Mouse (Mus musculus): ENCODE results near the gene Gm12695. TPM values are rescaled to one million over a fixed set of nuclear protein-coding genes. Genes with fewer than 3 reads are reported as not detected.

Gm12695 gene
- polyA plus RNA-seq, 1 experiment = not detected

- TF ChIP-seq CTCF (IDR thresholded peaks at IDR 0.05; ENCODE audit: extremely low read depth, insufficient read depth, low read length) (peak; percentile 60), POLR2A (IDR thresholded peaks at IDR 0.05; ENCODE audit: extremely low read depth, insufficient read depth, low read length) (no peak)
- peak overlapping the region; percentile 65; the same call in 1 of the 2 replicates for H3K27ac ChIP-seq (ENCODE audit: insufficient read depth, low read length)
- no peak overlapping the region for H3K4me3 ChIP-seq (ENCODE audit: insufficient read depth, low read length)
- H3K4me1 ChIP-seq (ENCODE audit: control insufficient read depth, insufficient read depth, low read length) = no peaks in the 10 kb centered on the region; the same call in 1 of the 2 replicates
These were observed 79.6 kb downstream of the Gm12695 start for GRCm38 (mm10) chr4:96705281-96705951.

GRCm38 (mm10) chr4:96698218-96698561 is 86.8 kb downstream of the Gm12695 start:
- H3K4me3 ChIP-seq (ENCODE audit: insufficient read depth, low read length) = no peak overlapping the region
- TF ChIP-seq CTCF (IDR thresholded peaks at IDR 0.05; ENCODE audit: extremely low read depth, insufficient read depth, low read length) (no peak), POLR2A (IDR thresholded peaks at IDR 0.05; ENCODE audit: extremely low read depth, insufficient read depth, low read length) (no peak)
- H3K4me1 ChIP-seq (ENCODE audit: control insufficient read depth, insufficient read depth, low read length) = peaks cover 3% of the 10 kb centered on the region; the same call in 1 of the 2 replicates
- no peak overlapping the region for H3K27ac ChIP-seq (ENCODE audit: insufficient read depth, low read length)

GRCm38 (mm10) chr4:96697511-96698217 is 87.3 kb downstream of the Gm12695 start:
- Histone ChIP-seq H3K4me3 (ENCODE audit: insufficient read depth, low read length) (no peak overlapping the region), H3K27ac (ENCODE audit: insufficient read depth, low read length) (no peak overlapping the region), H3K4me1 (ENCODE audit: control insufficient read depth, insufficient read depth, low read length) (peaks cover 3% of the 10 kb centered on the region; the same call in 1 of the 2 replicates)
- TF ChIP-seq CTCF (IDR thresholded peaks at IDR 0.05; ENCODE audit: extremely low read depth, insufficient read depth, low read length) (no peak), POLR2A (IDR thresholded peaks at IDR 0.05; ENCODE audit: extremely low read depth, insufficient read depth, low read length) (no peak)

GRCm38 (mm10) chr4:96696614-96697360 is 88.2 kb downstream of the Gm12695 start:
- H3K4me3 ChIP-seq (ENCODE audit: insufficient read depth, low read length) = no peak overlapping the region
- peak; percentile 81 for TF ChIP-seq CTCF (IDR thresholded peaks at IDR 0.05; ENCODE audit: extremely low read depth, insufficient read depth, low read length)
- TF ChIP-seq POLR2A (IDR thresholded peaks at IDR 0.05; ENCODE audit: extremely low read depth, insufficient read depth, low read length) = no peak

GRCm38 (mm10) chr4:96687358-96687803 is 97.6 kb downstream of the Gm12695 start:
- H3K27ac ChIP-seq (ENCODE audit: insufficient read depth, low read length) = no peak overlapping the region
- TF ChIP-seq CTCF (IDR thresholded peaks at IDR 0.05; ENCODE audit: extremely low read depth, insufficient read depth, low read length) (no peak), POLR2A (IDR thresholded peaks at IDR 0.05; ENCODE audit: extremely low read depth, insufficient read depth, low read length) (no peak)

More at GRCm38 (mm10) chr4:96696614-96697360, 88.2 kb downstream of the Gm12695 start:
- H3K27ac ChIP-seq (ENCODE audit: insufficient read depth, low read length) = no peak overlapping the region
- peaks cover 3% of the 10 kb centered on the region; the same call in 1 of the 2 replicates for H3K4me1 ChIP-seq (ENCODE audit: control insufficient read depth, insufficient read depth, low read length)

GRCm38 (mm10) chr4:96683474-96683873 is 101.5 kb downstream of the Gm12695 start:
- TF ChIP-seq CTCF (IDR thresholded peaks at IDR 0.05; ENCODE audit: extremely low read depth, insufficient read depth, low read length) (0 out of 2 replicates have a peak, but pooled peaks have one; percentile 3), POLR2A (IDR thresholded peaks at IDR 0.05; ENCODE audit: extremely low read depth, insufficient read depth, low read length) (no peak)

More at GRCm38 (mm10) chr4:96687358-96687803, 97.6 kb downstream of the Gm12695 start:
- H3K4me3 ChIP-seq (ENCODE audit: insufficient read depth, low read length) = no peak overlapping the region
- H3K4me1 ChIP-seq (ENCODE audit: control insufficient read depth, insufficient read depth, low read length) = no peaks in the 10 kb centered on the region

GRCm38 (mm10) chr4:96680966-96681365 is 104.0 kb downstream of the Gm12695 start:
- H3K27ac ChIP-seq (ENCODE audit: insufficient read depth, low read length) = no peak overlapping the region
- TF ChIP-seq CTCF (IDR thresholded peaks at IDR 0.05; ENCODE audit: extremely low read depth, insufficient read depth, low read length) (no peak), POLR2A (IDR thresholded peaks at IDR 0.05; ENCODE audit: extremely low read depth, insufficient read depth, low read length) (no peak)
- H3K4me3 ChIP-seq (ENCODE audit: insufficient read depth, low read length) = no peak overlapping the region
- no peaks in the 10 kb centered on the region for H3K4me1 ChIP-seq (ENCODE audit: control insufficient read depth, insufficient read depth, low read length)

More at GRCm38 (mm10) chr4:96683474-96683873, 101.5 kb downstream of the Gm12695 start:
- H3K4me3 ChIP-seq (ENCODE audit: insufficient read depth, low read length) = no peak overlapping the region
- H3K27ac ChIP-seq (ENCODE audit: insufficient read depth, low read length) = no peak overlapping the region
- no peaks in the 10 kb centered on the region for H3K4me1 ChIP-seq (ENCODE audit: control insufficient read depth, insufficient read depth, low read length)

- no peaks in the 10 kb centered on the region for H3K4me1 ChIP-seq (ENCODE audit: control insufficient read depth, insufficient read depth, low read length)
These were observed 104.8 kb downstream of the Gm12695 start for GRCm38 (mm10) chr4:96680233-96680632.

More at GRCm38 (mm10) chr4:96680233-96680632, 104.8 kb downstream of the Gm12695 start:
- H3K27ac ChIP-seq (ENCODE audit: insufficient read depth, low read length) = no peak overlapping the region
- no peak overlapping the region for H3K4me3 ChIP-seq (ENCODE audit: insufficient read depth, low read length)
- TF ChIP-seq CTCF (IDR thresholded peaks at IDR 0.05; ENCODE audit: extremely low read depth, insufficient read depth, low read length) = peak; percentile 53
- TF ChIP-seq POLR2A (IDR thresholded peaks at IDR 0.05; ENCODE audit: extremely low read depth, insufficient read depth, low read length) = no peak

Other genes with a start within 250 kb of the Gm12695 start
- 14.3 and 14.5 TPM in 2 replicates for gene Cyp2j6, start 231.5 kb downstream of the Gm12695 start, polyA plus RNA-seq (2012; rRNA removed)
- gene Cyp2j9, start 193.6 kb downstream of the Gm12695 start, polyA plus RNA-seq (2012; rRNA removed) = 36.5 and 37.6 TPM in 2 replicates
- gene Cyp2j5, start 121.0 kb downstream of the Gm12695 start, polyA plus RNA-seq (2012; rRNA removed) = not detected in 2 replicates